Mouse (Mus musculus): ENCODE results near the gene Rnf151. TPM values are rescaled to one million over a fixed set of nuclear protein-coding genes. Genes with fewer than 3 reads are reported as not detected.
A peak's percentile ranks its signal among the peaks of the same experiment; 100 is the strongest.

Rnf151 gene
- polyA plus RNA-seq, 1 experiment from 2014 or later: 0.11 TPM

GRCm38 (mm10) chr17:24716166-24716682 is 1.6 kb downstream of the Rnf151 start:
- no peak overlapping the region for H3K27ac ChIP-seq
- peaks cover 14% of the 10 kb centered on the region for H3K36me3 ChIP-seq
- no peak overlapping the region for H3K4me3 ChIP-seq (replicated peaks)
- H3K9ac ChIP-seq: no peak overlapping the region
- WGBS: 94% methylated on average over 15 of the region's 15 CpGs
- ATAC-seq: no peak
- H3K9me3 ChIP-seq: no peaks in the 10 kb centered on the region
- H3K4me1 ChIP-seq (replicated peaks): 0 out of 2 replicates have a peak, but pooled peaks cover under 1% of the 10 kb centered on the region
- H3K4me2 ChIP-seq (replicated peaks): no peak overlapping the region
- no peaks in the 10 kb centered on the region for H3K27me3 ChIP-seq (replicated peaks)

- Histone ChIP-seq H3K9me3 (no peaks in the 10 kb centered on the region), H3K4me1 (replicated peaks) (no peaks in the 10 kb centered on the region), H3K27ac (no peak overlapping the region), H3K4me2 (replicated peaks) (no peak overlapping the region), H3K4me3 (replicated peaks) (no peak overlapping the region), H3K36me3 (peaks cover 12% of the 10 kb centered on the region; the same call in 1 of the 2 replicates), H3K9ac (no peak overlapping the region), H3K27me3 (replicated peaks) (no peaks in the 10 kb centered on the region)
- no peak for ATAC-seq
- WGBS: 74% methylated on average over 6 of the region's 6 CpGs
Observed at GRCm38 (mm10) chr17:24715556-24715955, 2.3 kb downstream of the Rnf151 start.

GRCm38 (mm10) chr17:24708646-24709045 is 9.2 kb downstream of the Rnf151 start:
- H3K36me3 ChIP-seq: peaks cover 8% of the 10 kb centered on the region
- peaks cover 6% of the 10 kb centered on the region; the same call in 1 of the 2 replicates for H3K4me1 ChIP-seq (replicated peaks)
- WGBS: 34% methylated on average over 2 of the region's 2 CpGs
- no peak overlapping the region; the same call in 1 of the 2 replicates for H3K4me2 ChIP-seq (replicated peaks)
- no peaks in the 10 kb centered on the region for H3K9me3 ChIP-seq
- H3K9ac ChIP-seq: no peak overlapping the region
- no peak overlapping the region for H3K27ac ChIP-seq
- no peak overlapping the region for H3K4me3 ChIP-seq (replicated peaks)
- no peaks in the 10 kb centered on the region for H3K27me3 ChIP-seq (replicated peaks)
- no peak for ATAC-seq

- peak overlapping the region; percentile 81 for H3K4me2 ChIP-seq (replicated peaks)
- 3% methylated on average over 24 of the region's 24 CpGs for WGBS
- H3K4me3 ChIP-seq (replicated peaks): peak overlapping the region; percentile 80
- peaks cover 6% of the 10 kb centered on the region; the same call in 1 of the 2 replicates for H3K4me1 ChIP-seq (replicated peaks)
- H3K9me3 ChIP-seq: no peaks in the 10 kb centered on the region
- peak overlapping the region; percentile 77 for H3K9ac ChIP-seq
- H3K27ac ChIP-seq: peak overlapping the region; percentile 83
- H3K27me3 ChIP-seq (replicated peaks): no peaks in the 10 kb centered on the region
- H3K36me3 ChIP-seq: peaks cover 8% of the 10 kb centered on the region
- peak; percentile 71 for ATAC-seq
Observed at GRCm38 (mm10) chr17:24707801-24708425, 9.9 kb downstream of the Rnf151 start.

GRCm38 (mm10) chr17:24706982-24707800 is 10.7 kb downstream of the Rnf151 start, which contains the start of gene Tbl3:
TSS of gene Tbl3 (minus strand) at chr17:24707660.
- WGBS: 3% methylated on average over 32 of the region's 32 CpGs
- no peaks in the 10 kb centered on the region for H3K9me3 ChIP-seq
- H3K36me3 ChIP-seq: peaks cover 11% of the 10 kb centered on the region
- H3K27ac ChIP-seq: peak within 1 kb of the TSS; percentile 83
- H3K4me2 ChIP-seq (replicated peaks): peak within 1 kb of the TSS; percentile 81
- peaks cover 6% of the 10 kb centered on the region; the same call in 1 of the 2 replicates for H3K4me1 ChIP-seq (replicated peaks)
- peak within 1 kb of the TSS; percentile 77 for H3K9ac ChIP-seq
- ATAC-seq: peak; percentile 91
- H3K27me3 ChIP-seq (replicated peaks): no peaks in the 10 kb centered on the region
- peak within 1 kb of the TSS; percentile 80 for H3K4me3 ChIP-seq (replicated peaks)

- no peak for ATAC-seq
- Histone ChIP-seq H3K4me2 (replicated peaks) (no peak overlapping the region), H3K4me3 (replicated peaks) (no peak overlapping the region), H3K27ac (no peak overlapping the region), H3K36me3 (peaks cover 24% of the 10 kb centered on the region), H3K27me3 (replicated peaks) (no peaks in the 10 kb centered on the region), H3K4me1 (replicated peaks) (peaks cover 6% of the 10 kb centered on the region; the same call in 1 of the 2 replicates), H3K9me3 (no peaks in the 10 kb centered on the region), H3K9ac (no peak overlapping the region)
- 90% methylated on average over 3 of the region's 3 CpGs for WGBS
Observed at GRCm38 (mm10) chr17:24705821-24706220, 12.0 kb downstream of the Rnf151 start.

GRCm38 (mm10) chr17:24701251-24701650 is 16.6 kb downstream of the Rnf151 start:
- no peak overlapping the region for H3K27ac ChIP-seq
- H3K4me2 ChIP-seq (replicated peaks): no peak overlapping the region
- H3K4me3 ChIP-seq (replicated peaks): no peak overlapping the region
- 86% methylated on average over 9 of the region's 9 CpGs for WGBS
- H3K9ac ChIP-seq: no peak overlapping the region
- peaks cover 35% of the 10 kb centered on the region for H3K36me3 ChIP-seq
- no peak for ATAC-seq
- peaks cover 22% of the 10 kb centered on the region for H3K4me1 ChIP-seq (replicated peaks)
- no peaks in the 10 kb centered on the region for H3K9me3 ChIP-seq
- no peaks in the 10 kb centered on the region for H3K27me3 ChIP-seq (replicated peaks)

GRCm38 (mm10) chr17:24699473-24699872 is 18.4 kb downstream of the Rnf151 start:
- Histone ChIP-seq H3K27me3 (replicated peaks) (no peaks in the 10 kb centered on the region), H3K36me3 (peaks cover 34% of the 10 kb centered on the region), H3K4me1 (replicated peaks) (peaks cover 26% of the 10 kb centered on the region), H3K9me3 (no peaks in the 10 kb centered on the region), H3K4me3 (replicated peaks) (no peak overlapping the region), H3K4me2 (replicated peaks) (peak overlapping the region; percentile 35), H3K27ac (peak overlapping the region; percentile 22; the same call in 1 of the 2 replicates), H3K9ac (no peak overlapping the region)
- peak; percentile 24; the same call in 1 of the 2 replicates for ATAC-seq
- WGBS: 59% methylated on average over 2 of the region's 2 CpGs

- peaks cover 26% of the 10 kb centered on the region for H3K36me3 ChIP-seq
- H3K4me1 ChIP-seq (replicated peaks): peaks cover 26% of the 10 kb centered on the region
- no peak overlapping the region for H3K4me3 ChIP-seq (replicated peaks)
- H3K9me3 ChIP-seq: no peaks in the 10 kb centered on the region
- H3K27me3 ChIP-seq (replicated peaks): no peaks in the 10 kb centered on the region
- ATAC-seq: no peak
- H3K4me2 ChIP-seq (replicated peaks): peak overlapping the region; percentile 35
- WGBS: 73% methylated on average over 9 of the region's 9 CpGs
- 0 out of 2 replicates have a peak overlapping the region, but pooled peaks have one; percentile 6 for H3K9ac ChIP-seq
- peak overlapping the region; percentile 45 for H3K27ac ChIP-seq
Observed at GRCm38 (mm10) chr17:24698715-24699114, 19.1 kb downstream of the Rnf151 start.

GRCm38 (mm10) chr17:24697985-24698384 is 19.9 kb downstream of the Rnf151 start:
- Histone ChIP-seq H3K36me3 (peaks cover 26% of the 10 kb centered on the region), H3K4me3 (replicated peaks) (no peak overlapping the region), H3K9ac (0 out of 2 replicates have a peak overlapping the region, but pooled peaks have one; percentile 6), H3K9me3 (no peaks in the 10 kb centered on the region), H3K4me1 (replicated peaks) (peaks cover 26% of the 10 kb centered on the region), H3K27me3 (replicated peaks) (no peaks in the 10 kb centered on the region), H3K27ac (peak overlapping the region; percentile 45), H3K4me2 (replicated peaks) (peak overlapping the region; percentile 35)
- ATAC-seq: peak; percentile 16
- 22% methylated on average over 5 of the region's 5 CpGs for WGBS

GRCm38 (mm10) chr17:24696011-24696697 is 21.7 kb downstream of the Rnf151 start, which contains the start of the genes Gfer and Noxo1:
TSS of gene Gfer (minus strand) at chr17:24696156.
TSS of gene Noxo1 (plus strand) at chr17:24696234.
- peak within 1 kb of the TSS; percentile 91 for H3K4me2 ChIP-seq (replicated peaks)
- peak; percentile 93 for ATAC-seq
- under 1% methylated on average over 69 of the region's 76 CpGs for WGBS

More at GRCm38 (mm10) chr17:24696011-24696697, 21.7 kb downstream of the Rnf151 start, which contains the start of the genes Gfer and Noxo1:
- Histone ChIP-seq H3K9ac (peak within 1 kb of the TSS; percentile 84), H3K4me1 (replicated peaks) (peaks cover 26% of the 10 kb centered on the region), H3K36me3 (peaks cover 13% of the 10 kb centered on the region; the same call in 1 of the 2 replicates), H3K27me3 (replicated peaks) (peaks cover under 1% of the 10 kb centered on the region; the same call in 1 of the 2 replicates), H3K27ac (peak within 1 kb of the TSS; percentile 91), H3K4me3 (replicated peaks) (peak within 1 kb of the TSS; percentile 80), H3K9me3 (no peaks in the 10 kb centered on the region)

Measured in intestine, embryonic 15.5 days (tissue).